Mouse (Mus musculus) ovary, adult 18-20 months (tissue): ENCODE results near the gene Scn4a.
A peak's percentile ranks its signal among the peaks of the same experiment; 100 is the strongest.

Experiments used
- DNase-seq: peaks from one replicate; pipeline ENCODE4 v3.0.0; 2022; ENCODE audit warnings: low spot score, mixed read lengths

The Scn4a gene

DNA sequence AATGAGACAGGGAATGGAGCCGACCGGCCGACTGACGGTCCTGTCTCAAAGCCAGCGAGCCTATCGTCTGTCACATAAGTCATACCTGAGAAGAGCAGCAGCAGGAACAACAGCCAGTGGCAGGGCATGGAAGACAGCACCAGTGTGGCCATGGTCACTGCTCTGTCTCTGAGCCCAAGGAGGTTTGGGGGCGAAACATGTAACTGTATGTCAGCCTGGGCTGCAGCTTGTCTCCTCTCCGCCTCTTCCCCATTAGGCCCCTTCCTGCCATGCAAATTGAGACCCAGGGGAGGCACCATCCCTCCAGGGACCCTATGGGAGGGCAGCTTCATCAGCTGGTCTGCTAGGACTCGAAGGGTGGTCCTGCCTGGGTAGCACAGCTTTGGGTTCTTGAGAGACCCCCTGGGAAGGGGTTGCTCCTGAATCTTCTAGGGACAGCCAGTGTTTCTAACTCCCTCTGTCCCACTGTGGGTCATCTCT is 38.7 kb downstream of the Scn4a start, which contains the start of gene Cd79b:
Gene Cd79b (minus strand): TSS at position 430 of the 480 bp plus-strand sequence.
- no peak for DNase-seq

DNA sequence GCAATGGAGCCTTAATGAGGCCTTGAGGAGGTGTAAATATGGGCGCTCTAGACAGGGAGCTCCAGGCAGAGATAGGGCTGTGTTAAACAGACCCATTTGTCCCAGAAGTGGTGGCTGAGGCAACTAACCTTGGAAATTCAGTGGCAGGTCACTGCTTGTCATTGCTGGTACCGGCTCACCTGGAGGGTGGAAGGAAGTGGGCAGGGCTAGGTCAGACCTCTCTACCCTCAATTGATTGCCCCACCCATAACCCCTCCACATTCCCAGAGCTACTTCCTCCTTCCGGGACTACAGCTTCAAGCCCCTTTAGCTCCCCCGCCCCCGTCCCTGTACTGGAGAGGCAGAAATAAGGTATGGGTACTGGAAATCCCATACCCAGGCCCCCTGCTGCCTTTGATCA is 39.6 kb downstream of the Scn4a start:
- DNase-seq, result no peak

- DNase-seq, result no peak
Observed at GRCm38 (mm10) chr11:106310123-106310522, 43.0 kb downstream of the Scn4a start.

DNA sequence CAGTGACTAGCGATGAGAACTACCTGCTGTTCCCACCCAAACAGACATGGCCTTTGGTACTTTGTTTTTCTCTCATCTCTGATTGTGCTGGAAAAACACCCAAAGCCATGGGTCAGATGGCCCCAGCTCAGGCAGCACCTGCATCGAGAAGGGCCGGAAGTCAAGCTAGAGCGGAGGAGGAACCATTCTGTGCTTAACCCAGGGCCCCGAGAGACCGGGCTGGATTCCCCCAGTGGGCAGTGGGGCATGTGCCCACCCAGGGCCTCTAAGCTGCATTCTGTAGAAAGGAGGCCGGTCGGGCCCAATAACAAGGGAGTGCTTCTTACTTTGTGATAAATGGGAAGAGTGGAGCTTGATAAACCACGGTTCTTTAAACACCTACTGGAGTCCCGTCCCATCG is 44.9 kb downstream of the Scn4a start:
- DNase-seq, result no peak

DNA sequence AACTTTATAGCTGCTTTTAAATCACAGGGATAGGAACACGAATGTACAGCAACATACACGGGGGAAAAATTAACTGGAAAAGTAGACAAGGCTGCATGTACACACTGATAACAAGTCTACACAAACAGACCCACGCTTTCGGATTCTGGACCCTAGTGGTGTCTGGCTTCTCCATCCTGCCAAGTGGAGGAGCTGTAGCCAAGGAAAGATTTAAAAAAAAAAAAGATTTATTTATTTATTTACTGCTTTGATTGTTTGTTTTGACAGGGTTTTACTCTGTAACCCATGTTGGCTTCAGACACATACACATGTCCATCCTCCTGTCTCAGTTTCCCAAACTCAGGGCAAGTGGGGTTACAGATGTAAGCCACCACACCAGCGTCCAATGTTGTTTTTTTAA is 45.7 kb downstream of the Scn4a start:
- no peak for DNase-seq

DNA sequence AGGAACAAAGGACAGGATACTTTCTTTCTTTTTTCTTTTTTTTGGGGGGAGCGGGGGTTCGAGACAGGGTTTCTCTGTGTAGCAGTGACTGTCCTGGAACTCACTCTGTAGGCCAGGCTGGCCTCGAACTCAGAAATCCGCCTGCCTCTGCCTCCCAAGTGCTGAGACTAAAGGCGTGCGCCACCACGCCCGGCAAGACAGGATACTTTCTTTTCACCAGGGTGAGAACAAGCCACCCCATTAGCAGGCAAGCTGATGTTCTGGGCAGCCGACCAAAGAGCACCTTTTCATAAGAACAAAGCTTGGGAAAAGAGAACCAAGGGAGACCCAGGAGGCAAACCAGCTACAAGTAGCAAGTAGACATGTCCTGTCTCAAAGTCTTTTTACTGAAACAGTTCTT is 46.3 kb downstream of the Scn4a start:
- DNase-seq, result no peak

DNA sequence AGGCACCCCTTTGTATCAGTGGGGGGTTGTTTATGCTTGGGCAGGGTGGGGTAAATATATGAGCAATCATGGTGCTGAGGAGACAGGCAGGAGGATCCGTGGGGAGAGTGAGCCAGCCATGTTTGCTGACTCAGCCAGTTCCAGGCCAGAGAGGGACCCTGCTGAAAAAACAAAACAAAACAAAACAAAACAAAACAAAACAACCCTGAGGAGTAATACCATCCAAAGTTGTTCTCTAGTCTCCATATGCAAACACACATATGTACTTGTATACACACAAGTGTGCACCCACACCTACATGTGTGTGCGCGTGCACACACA is 47.1 kb downstream of the Scn4a start:
- DNase-seq, result no peak

GRCm38 (mm10) chr11:106305348-106306064 is 47.6 kb downstream of the Scn4a start:
- no peak for DNase-seq

DNA sequence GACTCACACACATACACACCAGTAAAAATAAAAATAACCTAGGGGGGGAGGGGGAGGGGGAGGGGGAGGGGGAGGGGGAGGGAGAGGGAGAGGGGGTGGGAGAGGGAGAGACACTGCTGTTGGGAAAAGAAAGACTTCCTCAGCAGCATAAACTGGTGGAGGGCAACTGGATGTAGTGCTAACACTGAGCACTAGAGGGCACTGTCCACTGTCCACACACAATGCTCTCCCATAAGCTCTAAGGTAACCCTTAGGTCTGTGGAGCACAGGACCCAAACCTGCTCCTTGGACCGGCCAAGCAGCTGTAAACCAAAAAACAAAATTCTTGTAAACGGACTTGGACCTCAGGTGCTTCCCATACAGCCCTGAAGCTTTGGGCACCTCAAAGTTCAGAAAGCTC is 50.5 kb downstream of the Scn4a start:
- no peak for DNase-seq

DNA sequence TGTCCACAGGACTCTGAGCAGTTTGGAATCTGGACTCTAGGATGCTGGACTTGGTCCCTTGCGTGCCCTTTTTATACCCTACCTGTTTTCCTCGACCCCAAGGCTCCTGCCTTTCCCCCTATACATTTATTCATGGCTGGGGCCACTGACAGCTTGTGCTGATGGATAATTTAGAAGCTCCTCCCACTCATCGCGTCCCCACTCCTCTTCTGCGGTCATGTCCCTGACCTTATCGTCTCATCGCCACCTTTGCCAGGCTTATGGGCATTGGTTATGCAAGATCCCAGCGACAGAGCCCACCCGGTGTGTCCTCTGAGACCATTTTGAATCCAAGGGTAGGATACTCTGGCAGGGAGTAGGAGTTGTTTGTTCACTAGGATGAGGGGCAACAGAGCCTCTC is 51.3 kb downstream of the Scn4a start, which contains the start of gene Gh:
Gene Gh (minus strand): TSS at position 101 of the 400 bp plus-strand sequence.
- no peak for DNase-seq

- DNase-seq, result no peak
Observed at GRCm38 (mm10) chr11:106291861-106292260, 61.2 kb downstream of the Scn4a start.

DNA sequence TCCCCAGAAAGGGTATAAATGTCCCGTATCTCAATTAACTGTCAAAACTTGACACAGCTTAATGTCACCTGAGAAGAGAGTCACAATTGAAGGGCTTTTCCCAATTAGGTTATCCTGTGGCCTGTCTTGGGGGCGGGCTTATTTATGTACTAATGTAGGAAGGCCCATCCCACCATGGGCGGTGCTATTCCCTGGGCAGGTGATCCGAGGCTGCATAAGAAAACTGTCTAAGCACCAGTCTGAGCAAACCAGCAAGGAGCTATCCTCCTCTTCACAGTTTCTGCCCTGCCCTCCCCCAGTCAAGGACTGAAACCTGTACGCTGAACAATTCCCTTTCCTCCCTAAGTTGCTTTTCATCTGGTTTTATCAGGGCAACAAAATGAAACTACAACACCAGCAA is 62.7 kb downstream of the Scn4a start:
- no peak for DNase-seq

- DNase-seq, result no peak
Observed at GRCm38 (mm10) chr11:106289369-106289768, 63.7 kb downstream of the Scn4a start.

DNA sequence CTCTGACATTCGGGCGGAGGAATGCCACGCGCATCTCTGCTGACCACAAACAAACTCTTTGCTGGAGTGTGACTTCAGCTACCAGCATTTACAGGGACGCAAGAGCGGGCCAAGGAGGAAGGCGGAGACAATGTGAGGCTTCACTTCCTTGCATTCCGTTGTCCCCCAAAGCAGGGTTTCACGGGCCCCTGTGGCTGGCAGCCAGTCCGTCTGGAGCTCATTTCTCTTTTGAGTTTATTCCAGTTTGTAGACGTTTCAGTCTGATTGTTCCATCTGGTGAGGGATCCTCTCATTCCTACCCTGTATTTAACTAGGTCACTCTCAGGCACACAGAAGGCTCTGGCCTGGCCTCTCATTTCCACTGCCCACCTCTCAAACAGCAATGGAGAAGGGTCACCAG is 66.1 kb downstream of the Scn4a start:
- no peak for DNase-seq

DNA sequence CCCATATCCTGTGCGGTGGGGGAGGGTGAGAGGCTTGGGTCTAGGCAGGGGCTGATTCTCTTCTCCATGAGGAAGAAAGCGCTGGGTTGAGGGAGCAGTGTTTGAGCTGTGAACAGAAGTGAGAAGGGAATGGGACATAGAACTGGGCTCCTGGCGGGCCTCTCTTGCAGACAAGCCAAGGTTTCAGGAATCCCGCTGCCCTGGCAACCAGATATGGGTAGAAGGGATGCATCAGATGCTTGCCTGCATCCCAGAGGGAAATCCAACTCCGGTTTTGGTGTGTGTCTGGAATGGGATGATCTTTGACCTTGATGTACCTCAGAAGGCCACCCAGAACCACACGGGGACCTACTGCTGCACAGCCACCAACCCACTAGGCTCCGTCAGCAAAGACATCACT is 66.9 kb downstream of the Scn4a start:
- DNase-seq, result no peak

GRCm38 (mm10) chr11:106284126-106284525 is 69.0 kb downstream of the Scn4a start:
- DNase-seq, result no peak

DNA sequence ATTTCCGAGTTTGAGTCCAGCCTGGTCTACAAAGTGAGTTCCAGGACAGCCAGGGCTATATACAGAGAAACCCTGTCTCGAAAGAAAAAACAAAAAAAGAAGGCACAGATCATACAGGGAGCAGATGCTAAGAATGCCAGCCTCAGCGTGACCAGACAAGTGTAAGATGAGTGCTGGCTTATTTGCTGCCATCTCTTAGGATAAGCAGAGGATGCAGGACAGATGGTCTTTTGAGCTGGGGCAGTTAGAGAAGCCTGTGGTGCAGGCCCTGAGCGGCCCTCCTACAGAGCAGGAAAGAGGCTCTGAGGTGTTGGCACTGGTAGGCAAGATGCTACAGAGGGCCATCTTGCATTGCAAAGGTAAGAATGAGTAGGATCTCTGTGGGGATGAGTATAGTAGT is 69.7 kb downstream of the Scn4a start:
- no peak for DNase-seq

DNA sequence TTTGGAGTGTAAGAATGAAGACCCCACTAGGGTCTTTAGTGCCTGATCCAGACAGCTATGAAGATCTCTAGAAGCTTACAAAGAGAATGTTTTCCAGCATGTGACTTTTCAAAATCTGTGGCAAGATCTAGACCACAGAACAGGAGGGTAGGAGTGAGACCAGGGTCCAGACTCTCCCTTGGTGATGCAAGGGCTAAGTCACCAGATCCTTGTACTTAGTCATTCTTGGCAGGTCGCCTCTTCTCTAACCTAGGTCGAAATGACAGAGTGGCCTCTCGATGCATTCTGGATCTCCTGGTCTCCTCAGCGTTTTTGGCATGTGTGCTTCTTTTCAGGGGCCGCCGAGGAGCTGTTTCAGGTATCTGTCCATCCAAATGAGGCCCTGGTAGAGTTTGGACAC is 70.6 kb downstream of the Scn4a start:
- no peak for DNase-seq

DNA sequence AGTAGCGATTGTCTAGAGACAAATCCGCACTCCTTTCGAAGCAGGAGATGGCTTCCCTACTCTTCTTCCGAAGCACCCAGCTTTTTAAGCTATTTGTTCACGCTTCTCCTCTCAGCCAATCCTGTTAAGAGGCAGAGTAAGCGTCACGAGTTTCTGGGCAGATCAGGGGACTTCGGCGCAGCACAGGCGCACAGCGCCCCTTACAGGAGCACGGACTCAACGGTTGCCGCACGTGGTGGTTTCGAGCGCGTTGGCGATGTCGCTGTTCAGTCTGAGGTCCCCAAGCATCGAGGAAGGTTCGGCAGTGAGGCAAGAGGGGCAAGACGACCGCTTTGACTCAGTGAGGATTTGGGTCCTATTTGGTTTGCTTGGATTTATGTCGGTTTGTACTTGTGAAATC is 76.6 kb downstream of the Scn4a start, which contains the start of gene Tcam1:
Gene Tcam1 (plus strand): TSS at position 219 of the 400 bp plus-strand sequence.
- DNase-seq, result peak; percentile 79

DNA sequence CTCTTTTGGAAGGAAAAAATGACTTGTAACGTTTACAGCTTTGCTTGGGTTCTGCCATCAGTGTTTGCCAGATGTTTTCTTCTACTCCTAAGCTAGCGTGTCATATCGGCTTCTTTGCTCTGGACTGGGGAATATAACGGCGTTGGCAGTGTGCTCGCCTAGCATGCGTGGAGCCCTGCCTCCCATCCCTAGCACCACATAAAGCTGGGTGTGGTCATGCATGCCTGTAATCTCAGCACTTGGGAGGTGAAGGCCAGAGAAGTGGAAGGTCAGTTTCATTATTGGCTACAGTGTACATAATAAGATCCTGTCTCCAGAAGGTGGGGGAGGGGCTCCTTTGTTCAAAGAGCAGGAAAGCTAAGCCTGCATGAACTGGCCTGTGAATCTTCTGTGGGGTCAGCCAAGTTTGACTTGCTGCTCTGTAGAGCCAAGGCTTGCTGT is 78.1 kb downstream of the Scn4a start:
- peak; percentile 50 for DNase-seq

DNA sequence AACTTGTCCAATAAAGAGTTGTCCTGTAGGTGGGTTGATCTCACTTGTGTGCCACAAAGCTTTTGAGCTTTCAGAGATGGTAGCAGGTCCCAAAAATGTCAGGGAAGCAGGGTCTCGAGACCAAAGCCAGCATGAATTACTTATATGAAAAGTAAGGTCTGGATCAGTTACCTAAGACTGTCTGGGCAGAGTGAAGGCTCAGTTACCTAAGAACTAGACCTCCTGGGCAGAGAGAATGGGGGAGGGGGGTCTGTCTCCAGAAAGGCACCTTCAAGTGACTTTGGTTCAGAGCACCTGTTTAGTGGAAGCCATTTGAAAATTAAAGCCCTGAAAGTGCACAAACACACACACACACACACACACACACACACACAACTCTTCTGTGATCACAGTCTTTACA is 78.7 kb downstream of the Scn4a start:
- DNase-seq, result no peak

DNA sequence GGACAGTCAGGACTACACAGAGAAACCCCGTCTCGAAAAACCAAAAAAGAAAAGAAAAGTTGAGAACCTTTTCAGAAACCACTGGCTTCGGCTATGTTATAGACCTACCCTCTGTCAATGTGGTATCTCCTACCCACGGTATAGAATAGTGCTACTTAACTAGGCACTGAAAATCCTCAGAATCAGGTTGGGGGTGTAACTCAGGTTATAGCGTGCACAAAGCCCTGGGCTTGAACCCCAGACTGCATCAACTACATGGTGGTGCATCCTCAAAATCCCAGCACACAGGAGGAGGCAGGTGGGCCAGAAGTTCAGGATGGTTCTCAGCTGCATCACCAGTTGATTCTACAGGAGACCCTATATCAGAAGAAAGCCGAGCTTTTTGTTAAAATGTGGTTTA is 79.3 kb downstream of the Scn4a start:
- no peak for DNase-seq

DNA sequence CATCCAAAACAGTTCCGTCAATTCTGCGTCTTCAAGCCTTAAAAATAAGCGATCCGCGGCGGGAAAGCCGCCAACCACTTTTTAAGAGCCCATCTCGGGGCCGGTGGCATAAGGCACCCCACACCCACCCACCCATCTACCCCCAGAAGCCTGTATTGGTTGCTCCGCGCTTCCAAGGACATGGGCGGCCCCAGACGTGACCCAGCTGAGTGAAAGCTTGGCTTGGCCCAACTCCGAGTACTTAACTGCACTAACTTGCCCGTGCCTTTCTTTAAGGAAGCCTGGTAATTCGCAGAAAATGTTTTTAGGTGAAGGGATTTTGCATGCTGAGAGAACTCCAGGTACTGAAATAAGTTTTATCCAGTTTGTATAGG is 79.8 kb downstream of the Scn4a start:
- DNase-seq, result no peak

GRCm38 (mm10) chr11:106272644-106273310 is 80.3 kb downstream of the Scn4a start, which contains the start of gene Smarcd2:
TSS of gene Smarcd2 (minus strand) at chr11:106272972.
- peak; percentile 100 for DNase-seq
